In the genomic region with DNA sequence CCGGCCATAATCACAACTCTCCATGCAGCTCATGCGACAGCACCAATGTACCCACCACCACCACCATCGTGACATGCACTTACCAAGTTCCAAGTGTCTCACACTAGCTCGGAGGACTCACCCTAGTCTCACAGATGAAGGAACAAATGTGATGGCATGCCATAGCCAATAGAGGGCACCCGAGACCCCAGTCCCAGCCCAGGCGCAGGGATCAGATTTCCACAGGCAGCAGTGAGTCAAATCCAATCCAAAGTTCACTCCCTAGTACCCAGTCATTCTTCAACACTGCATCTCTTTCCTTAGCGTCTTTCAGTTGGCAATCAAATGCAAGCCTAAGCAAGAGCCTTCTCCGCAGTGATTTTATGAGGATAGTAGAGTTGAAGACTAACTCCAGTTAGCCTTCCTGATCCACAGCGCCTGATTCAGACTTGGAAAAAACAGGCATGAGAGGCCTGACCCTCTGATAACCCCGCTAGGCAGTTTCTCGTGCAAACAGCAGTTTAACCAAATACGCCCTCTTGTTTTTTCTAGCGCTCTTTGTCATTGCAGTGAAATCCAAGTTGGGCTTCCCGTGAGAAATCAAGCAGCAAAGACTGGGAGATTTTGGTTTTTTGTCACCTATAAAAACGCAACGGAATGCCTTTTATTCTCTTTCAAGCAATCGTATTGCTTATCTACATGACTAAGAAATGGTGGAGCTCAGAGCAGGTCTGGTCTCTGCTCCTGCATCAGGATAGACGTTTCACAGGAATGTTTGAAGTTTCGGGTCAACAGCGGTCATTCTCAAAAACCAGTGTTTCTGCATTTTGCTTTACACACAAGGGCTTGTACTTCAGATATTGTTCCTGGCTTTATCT, we compare ENCODE assay signal across 8 mouse cellular contexts. TPM values are rescaled to one million over a fixed set of nuclear protein-coding genes. Genes with fewer than 3 reads are reported as not detected.
DNase-seq lines count a peak whose midpoint lies in the region; ATAC-seq and TF ChIP-seq lines count a peak whose summit lies in the region.

No protein-coding gene starts in this region.

- peak; percentile 57; the same call in 1 of the 2 replicates for TF ChIP-seq CTCF in spleen, adult 2 months (IDR thresholded peaks at IDR 0.05; ENCODE audit: extremely low read depth, insufficient read depth, insufficient read length, insufficient replicate concordance)

- ATAC-seq in intestine, embryonic 16.5 days = peak; percentile 92
- peak; percentile 66 for ATAC-seq in liver, embryonic 16.5 days (ENCODE audit: low read depth)
- peak; percentile 79 for ATAC-seq in neutrophil, adult 5-6 weeks (ENCODE audit: extremely low read depth, insufficient number of reproducible peaks, low FRiP score, poor library complexity, severe bottlenecking)

- no peak overlapping the region for H3K4me3 ChIP-seq in spleen, adult 2 months (ENCODE audit: extremely low read depth, insufficient read depth, insufficient read length)
- H3K4me3 ChIP-seq in intestine, embryonic 16.5 days (ENCODE audit: low read length) = peak overlapping the region; percentile 3
- H3K4me3 ChIP-seq in liver, embryonic 16.5 days (ENCODE audit: low read depth, low read length) = peak overlapping the region; percentile 31; the same call in 1 of the 2 replicates

- no peak overlapping the region for H3K9ac ChIP-seq in intestine, embryonic 16.5 days (ENCODE audit: low read depth, low read length)
- no peak overlapping the region for H3K9ac ChIP-seq in liver, embryonic 16.5 days (ENCODE audit: low read depth, low read length)

- H3K4me2 ChIP-seq in intestine, embryonic 16.5 days (ENCODE audit: low read depth, low read length) = peak overlapping the region; percentile 36
- peak overlapping the region; percentile 44 for H3K4me2 ChIP-seq in liver, embryonic 16.5 days (ENCODE audit: low read depth, low read length)

- no peaks in the 10 kb centered on the region for H3K9me3 ChIP-seq in intestine, embryonic 16.5 days (ENCODE audit: control insufficient read depth, low read length)
- no peaks in the 10 kb centered on the region for H3K9me3 ChIP-seq in liver, embryonic 16.5 days (replicated peaks; ENCODE audit: control insufficient read depth, low read length)

- 52% methylated on average over 20 of the region's 20 CpGs for WGBS in spleen, adult 2 months
- 17% methylated on average over 20 of the region's 20 CpGs for WGBS in intestine, embryonic 16.5 days
- whole genome bisulfite sequencing in liver, embryonic 16.5 days (ENCODE audit: insufficient replicate concordance) = 26% methylated on average over 20 of the region's 20 CpGs

- H3K27me3 ChIP-seq in spleen, adult 2 months (ENCODE audit: control insufficient read depth, insufficient read depth, low read length) = no peaks in the 10 kb centered on the region
- no peaks in the 10 kb centered on the region for H3K27me3 ChIP-seq in intestine, embryonic 16.5 days (replicated peaks; ENCODE audit: control insufficient read depth, insufficient read depth, low read length)
- H3K27me3 ChIP-seq in liver, embryonic 16.5 days (ENCODE audit: control insufficient read depth, insufficient read depth, low read depth, low read length) = no peaks in the 10 kb centered on the region

- TF ChIP-seq POLR2A in spleen, adult 2 months (IDR thresholded peaks at IDR 0.05; ENCODE audit: low read depth, low read length) = no peak

- peak in 1 of 2 experiments; percentile 16 for DNase-seq in spleen, adult 2 months (ENCODE audit: low read depth in 1 of 2, low spot score in 2 of 2)
- no peak for DNase-seq in spleen, adult 12 weeks (ENCODE audit: low spot score)
- peak; percentile 67 to 74 for DNase-seq in adrenal gland, postnatal 36 days
- DNase-seq in gastrocnemius, postnatal 14 days = peak; percentile 20
- no peak for DNase-seq in spleen, postnatal 14 days (ENCODE audit: low spot score in 2 of 2)

- no peaks in the 10 kb centered on the region for H3K36me3 ChIP-seq in spleen, adult 2 months (ENCODE audit: control insufficient read depth, insufficient read depth, low read length)
- no peaks in the 10 kb centered on the region for H3K36me3 ChIP-seq in intestine, embryonic 16.5 days (ENCODE audit: control insufficient read depth, insufficient read depth, low read length)
- H3K36me3 ChIP-seq in liver, embryonic 16.5 days (ENCODE audit: control insufficient read depth, insufficient read depth) = no peaks in the 10 kb centered on the region

- H3K4me1 ChIP-seq in spleen, adult 2 months (ENCODE audit: control insufficient read depth, insufficient read depth, insufficient read length) = no peaks in the 10 kb centered on the region
- H3K4me1 ChIP-seq in intestine, embryonic 16.5 days (ENCODE audit: control insufficient read depth, insufficient read depth, low read length) = no peaks in the 10 kb centered on the region
- H3K4me1 ChIP-seq in liver, embryonic 16.5 days (ENCODE audit: control insufficient read depth, low read depth, low read length) = peaks cover 3% of the 10 kb centered on the region; the same call in 1 of the 2 replicates

- intact Hi-C loops in gastrocnemius, postnatal 14 days (cut with DNase I; ENCODE audit: low total_unique reads) = loop anchor here (2.0 kb wide), 1 partner anchor 256 kb away; no protein-coding TSS in a partner anchor

- H3K27ac ChIP-seq in spleen, adult 2 months (ENCODE audit: insufficient read depth, low read length) = no peak overlapping the region
- H3K27ac ChIP-seq in intestine, embryonic 16.5 days (ENCODE audit: low read length) = peak overlapping the region; percentile 53; the same call in 1 of the 2 replicates
- peak overlapping the region; percentile 70; the same call in 1 of the 2 replicates for H3K27ac ChIP-seq in liver, embryonic 16.5 days (ENCODE audit: low read length)

RNA-seq across cellular contexts. Expression of gene Mtap, which starts 8.6 kb away (rescaled TPM):
- 2.7 and 3.7 TPM in 2 replicates for polyA plus RNA-seq in spleen, adult 2 months (2012; rRNA removed)
- total RNA-seq in adrenal gland, postnatal 36 days (2021) = 10 to 100 TPM; 34.4 to 46.9 TPM
- 10 to 100 TPM; 12.4 to 14.8 TPM for total RNA-seq in gastrocnemius, postnatal 14 days (2021)
- polyA plus RNA-seq in intestine, embryonic 16.5 days (2015; fragmentation: Nextera tagmentation; extraction: Ambion mirVana) = 44.4 and 49.1 TPM in 2 replicates
- polyA plus RNA-seq in liver, embryonic 16.5 days (2015; fragmentation: Nextera tagmentation; extraction: Ambion mirVana) = 13.0 and 17.3 TPM in 2 replicates
- total RNA-seq in neutrophil, adult 5-6 weeks (2017) = 17.1 and 19.4 TPM in 2 replicates

Comparison
In these comparisons a context has a peak if more than half of its experiments do, and no peak if none do; other contexts are left out.
1. DNase-seq: peak in adrenal gland, postnatal 36 days (2 of 2) and gastrocnemius, postnatal 14 days (single experiment); none in spleen, adult 12 weeks (single experiment) and spleen, postnatal 14 days (0 of 2).
2. Peak in every context shown above with its lines, with median percentiles within 50 percentile points of each other: ATAC-seq.